ENCODE assay signal across 8 mouse cellular contexts in the genomic region with DNA sequence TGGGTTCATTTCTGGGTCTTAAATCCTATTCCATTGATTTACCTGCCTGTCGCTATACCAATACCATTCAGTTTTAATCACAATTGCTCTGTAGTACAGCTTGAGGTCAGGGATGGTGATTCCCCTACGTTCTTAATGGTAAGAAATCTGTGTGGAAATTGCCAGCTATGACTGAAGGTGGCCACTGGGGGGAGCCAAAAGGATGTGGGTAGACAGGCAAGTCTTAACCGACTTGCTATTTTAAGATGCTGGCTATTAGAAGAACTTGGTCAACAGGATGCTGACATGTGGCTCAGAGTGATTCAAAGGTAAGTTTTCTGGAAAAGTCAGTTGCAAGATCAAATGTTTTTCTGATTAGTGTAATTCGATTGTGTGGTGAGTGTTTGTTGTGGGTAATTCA. TPM values are rescaled to one million over a fixed set of nuclear protein-coding genes. Genes with fewer than 3 reads are reported as not detected.
DNase-seq lines count a peak whose midpoint lies in the region; TF ChIP-seq lines count a peak whose summit lies in the region.

No protein-coding gene starts in this region.

- no peaks in the 10 kb centered on the region for H3K36me3 ChIP-seq in spleen, adult 2 months (ENCODE audit: control insufficient read depth, insufficient read depth, low read length)

- no peak for TF ChIP-seq POLR2A in cortical plate, adult 2 months (IDR thresholded peaks at IDR 0.05; ENCODE audit: extremely low read depth, insufficient read depth, low read length)
- TF ChIP-seq POLR2A in spleen, adult 2 months (IDR thresholded peaks at IDR 0.05; ENCODE audit: low read depth, low read length), result no peak

- H3K4me3 ChIP-seq in cortical plate, adult 2 months (ENCODE audit: insufficient read depth, low read length), result no peak overlapping the region
- H3K4me3 ChIP-seq in spleen, adult 2 months (ENCODE audit: extremely low read depth, insufficient read depth, insufficient read length), result no peak overlapping the region

- intact Hi-C loops in heart, postnatal 25 days (cut with DNase I), result loop anchor here (10.0 kb wide), 1 partner anchor 1747 kb away; no protein-coding TSS in a partner anchor

- no peaks in the 10 kb centered on the region; the same call in 1 of the 2 replicates for H3K4me1 ChIP-seq in cortical plate, adult 2 months (ENCODE audit: control insufficient read depth, insufficient read depth, low read length)
- no peaks in the 10 kb centered on the region for H3K4me1 ChIP-seq in spleen, adult 2 months (ENCODE audit: control insufficient read depth, insufficient read depth, insufficient read length)

- TF ChIP-seq CTCF in cortical plate, adult 2 months (IDR thresholded peaks at IDR 0.05; ENCODE audit: extremely low read depth, insufficient read depth, low read length), result peak; percentile 77
- TF ChIP-seq CTCF in spleen, adult 2 months (IDR thresholded peaks at IDR 0.05; ENCODE audit: extremely low read depth, insufficient read depth, insufficient read length, insufficient replicate concordance), result peak; percentile 16; the same call in 1 of the 2 replicates

- peak; percentile 45 for DNase-seq in heart, adult 8-10 months (ENCODE audit: low spot score)
- DNase-seq in heart, postnatal 25 days (ENCODE audit: low spot score), result no peak
- DNase-seq in adipocyte (ENCODE audit: low spot score), result peak; percentile 88
- peak; percentile 33 to 54 for DNase-seq in gastrocnemius, postnatal 4 days (ENCODE audit: low spot score in 2 of 2)
- DNase-seq in layer of hippocampus, adult 8-10 months (ENCODE audit: low spot score in 2 of 2), result peak; percentile 50 to 67
- peak; percentile 51 for DNase-seq in lung, postnatal 25 days (ENCODE audit: low spot score)
- DNase-seq in spleen, adult 2 months (ENCODE audit: low read depth in 1 of 2, low spot score in 2 of 2), result peak; percentile 15 to 39

- H3K27ac ChIP-seq in cortical plate, adult 2 months (ENCODE audit: insufficient read depth, low read length), result no peak overlapping the region
- H3K27ac ChIP-seq in spleen, adult 2 months (ENCODE audit: insufficient read depth, low read length), result no peak overlapping the region

- WGBS in spleen, adult 2 months, result 14% methylated on average over 4 of the region's 4 CpGs

- H3K27me3 ChIP-seq in spleen, adult 2 months (ENCODE audit: control insufficient read depth, insufficient read depth, low read length), result no peaks in the 10 kb centered on the region

RNA-seq across cellular contexts. Expression of a gene that starts 43.6 kb away (rescaled TPM):
- 10 to 100 TPM; 18.0 to 18.6 (median 18.4) TPM for total RNA-seq in heart, adult 8-10 months (2022)
- total RNA-seq in heart, postnatal 25 days (2021), result 10 to 100 TPM; 17.4 to 18.1 TPM
- 16.0 and 17.1 TPM in 2 replicates for polyA plus RNA-seq in cortical plate, adult 2 months (2012; rRNA removed)
- 10 to 100 TPM; 19.4 to 21.9 TPM for total RNA-seq in gastrocnemius, postnatal 4 days (2021)
- total RNA-seq in layer of hippocampus, adult 8-10 months (2022), result 10 to 100 TPM; 36.6 to 39.2 (median 38.4) TPM
- polyA plus RNA-seq in spleen, adult 2 months (2012; rRNA removed), result 3.3 and 5.9 TPM in 2 replicates
